9 mouse cellular contexts compared by ENCODE assay signal in genomic region chr5:106826044-106826443, GRCm38 (mm10).
DNase-seq lines count a peak whose midpoint lies in the region; ATAC-seq and TF ChIP-seq lines count a peak whose summit lies in the region.
"Had no signal": no experiment of that assay in that cellular context is flagged by ENCODE, and none has a peak within 500 bp of the region (broad histone marks: within the 10 kb centered on the region; RNA-seq: fewer than 3 reads in every experiment).

No protein-coding gene starts in this region.

- no peak overlapping the region for H3K27ac ChIP-seq in forebrain, embryonic 13.5 days
- H3K27ac ChIP-seq in forebrain, embryonic 11.5 days (ENCODE audit: low read depth, low read length), result no peak overlapping the region
- no peak overlapping the region for H3K27ac ChIP-seq in lung, embryonic 14.5 days (ENCODE audit: low read depth)
- no peak overlapping the region for H3K27ac ChIP-seq in forebrain, embryonic 14.5 days (ENCODE audit: low read depth, low read length)
- H3K27ac ChIP-seq in midbrain, embryonic 13.5 days, result peak overlapping the region; percentile 80; the same call in 1 of the 2 replicates

- peaks cover 7% of the 10 kb centered on the region; the same call in 1 of the 2 replicates for H3K27me3 ChIP-seq in forebrain, embryonic 13.5 days
- H3K27me3 ChIP-seq in forebrain, embryonic 11.5 days (ENCODE audit: control insufficient read depth, insufficient read depth, low read length), result no peaks in the 10 kb centered on the region; the same call in 1 of the 2 replicates
- no peaks in the 10 kb centered on the region for H3K27me3 ChIP-seq in lung, embryonic 14.5 days (ENCODE audit: insufficient read depth, low read length)
- no peaks in the 10 kb centered on the region for H3K27me3 ChIP-seq in forebrain, embryonic 14.5 days (replicated peaks; ENCODE audit: control insufficient read depth, insufficient read depth, low read length)
- no peaks in the 10 kb centered on the region for H3K27me3 ChIP-seq in midbrain, embryonic 13.5 days

- no peak for TF ChIP-seq CTCF in lung, embryonic 14.5 days (IDR thresholded peaks at IDR 0.05; ENCODE audit: low read depth)

- H3K4me1 ChIP-seq in forebrain, embryonic 13.5 days, result peaks cover 14% of the 10 kb centered on the region
- H3K4me1 ChIP-seq in forebrain, embryonic 11.5 days (replicated peaks; ENCODE audit: control insufficient read depth, insufficient read depth, low read length), result peaks cover 4% of the 10 kb centered on the region; the same call in 1 of the 2 replicates
- H3K4me1 ChIP-seq in lung, embryonic 14.5 days (ENCODE audit: insufficient read depth), result peaks cover 7% of the 10 kb centered on the region; the same call in 1 of the 2 replicates
- no peaks in the 10 kb centered on the region for H3K4me1 ChIP-seq in forebrain, embryonic 14.5 days (ENCODE audit: control insufficient read depth, insufficient read depth, low read length)
- peaks cover 17% of the 10 kb centered on the region; the same call in 1 of the 2 replicates for H3K4me1 ChIP-seq in midbrain, embryonic 13.5 days (replicated peaks)

- H3K9ac ChIP-seq in forebrain, embryonic 13.5 days, result no peak overlapping the region
- H3K9ac ChIP-seq in forebrain, embryonic 11.5 days (ENCODE audit: low read length), result no peak overlapping the region
- no peak overlapping the region for H3K9ac ChIP-seq in lung, embryonic 14.5 days
- H3K9ac ChIP-seq in forebrain, embryonic 14.5 days (ENCODE audit: low read length), result no peak overlapping the region
- no peak overlapping the region for H3K9ac ChIP-seq in midbrain, embryonic 13.5 days (replicated peaks)

- no peak for ATAC-seq in forebrain, embryonic 13.5 days
- no peak for ATAC-seq in forebrain, embryonic 11.5 days (replicated peaks; ENCODE audit: low FRiP score)
- ATAC-seq in lung, embryonic 14.5 days (ENCODE audit: insufficient read depth), result no peak
- peak; percentile 24; the same call in 1 of the 2 replicates for ATAC-seq in forebrain, embryonic 14.5 days
- ATAC-seq in midbrain, embryonic 13.5 days, result no peak

- DNase-seq in forebrain, embryonic 11.5 days (ENCODE audit: low spot score), result no peak
- no peak for DNase-seq in lung, embryonic 14.5 days
- DNase-seq in lung, adult 18-20 months, result no peak
- DNase-seq in forebrain, embryonic 14.5 days (ENCODE audit: low spot score), result peak; percentile 16
- DNase-seq in layer of hippocampus, postnatal 36 days, result no peak
- no peak for DNase-seq in cerebellum, postnatal 4 days (ENCODE audit: low spot score in 2 of 2)
- DNase-seq: right cerebral cortex, adult 18-20 months had no signal

- no peaks in the 10 kb centered on the region for H3K36me3 ChIP-seq in forebrain, embryonic 13.5 days (ENCODE audit: poor library complexity, severe bottlenecking)
- no peaks in the 10 kb centered on the region for H3K36me3 ChIP-seq in forebrain, embryonic 11.5 days (ENCODE audit: control insufficient read depth, insufficient read depth, low read length)
- H3K36me3 ChIP-seq in lung, embryonic 14.5 days (ENCODE audit: insufficient read depth), result no peaks in the 10 kb centered on the region
- H3K36me3 ChIP-seq in forebrain, embryonic 14.5 days (ENCODE audit: control insufficient read depth, insufficient read depth, low read length), result no peaks in the 10 kb centered on the region
- H3K36me3 ChIP-seq in midbrain, embryonic 13.5 days, result no peaks in the 10 kb centered on the region

- H3K4me3 ChIP-seq in forebrain, embryonic 13.5 days, result no peak overlapping the region
- H3K4me3 ChIP-seq in forebrain, embryonic 11.5 days (ENCODE audit: low read depth, low read length), result no peak overlapping the region; the same call in 1 of the 2 replicates
- H3K4me3 ChIP-seq in lung, embryonic 14.5 days (ENCODE audit: low read depth, low read length), result peak overlapping the region; percentile 33; the same call in 1 of the 2 replicates
- H3K4me3 ChIP-seq in forebrain, embryonic 14.5 days (ENCODE audit: low read depth, low read length), result no peak overlapping the region
- no peak overlapping the region for H3K4me3 ChIP-seq in midbrain, embryonic 13.5 days (replicated peaks)

- 55% methylated on average over 8 of the region's 8 CpGs for WGBS in forebrain, embryonic 13.5 days
- 65% methylated on average over 8 of the region's 8 CpGs for WGBS in forebrain, embryonic 11.5 days
- WGBS in lung, embryonic 14.5 days, result 58% methylated on average over 8 of the region's 8 CpGs
- WGBS in forebrain, embryonic 14.5 days, result 58% methylated on average over 8 of the region's 8 CpGs
- WGBS in midbrain, embryonic 13.5 days, result 55% methylated on average over 8 of the region's 8 CpGs

- H3K9me3 ChIP-seq in forebrain, embryonic 13.5 days (replicated peaks), result no peaks in the 10 kb centered on the region
- H3K9me3 ChIP-seq in forebrain, embryonic 11.5 days (ENCODE audit: control insufficient read depth, low read length), result no peaks in the 10 kb centered on the region
- no peaks in the 10 kb centered on the region for H3K9me3 ChIP-seq in lung, embryonic 14.5 days (ENCODE audit: low read depth, low read length)
- no peaks in the 10 kb centered on the region for H3K9me3 ChIP-seq in forebrain, embryonic 14.5 days (replicated peaks; ENCODE audit: control insufficient read depth, low read length)
- no peaks in the 10 kb centered on the region; the same call in 1 of the 2 replicates for H3K9me3 ChIP-seq in midbrain, embryonic 13.5 days

- peak overlapping the region; percentile 69 for H3K4me2 ChIP-seq in forebrain, embryonic 13.5 days
- H3K4me2 ChIP-seq in forebrain, embryonic 11.5 days (ENCODE audit: low read depth, low read length, severe bottlenecking), result no peak overlapping the region
- peak overlapping the region; percentile 66; the same call in 1 of the 2 replicates for H3K4me2 ChIP-seq in lung, embryonic 14.5 days
- 0 out of 2 replicates have a peak overlapping the region, but pooled peaks have one; percentile 8 for H3K4me2 ChIP-seq in forebrain, embryonic 14.5 days (ENCODE audit: low read length)
- peak overlapping the region; percentile 64 for H3K4me2 ChIP-seq in midbrain, embryonic 13.5 days (replicated peaks)
